Comparison of ENCODE assay signal across 1 mouse cellular context in genomic region chr4:152292102-152292765, GRCm38 (mm10).
TF ChIP-seq lines count a peak whose summit lies in the region.

No protein-coding gene starts in this region.

TF ChIP-seq in myocyte, 11 proteins besides CTCF, POLR2A, EP300 and RAD21 (continued from another document):
- TF ChIP-seq REST (IDR thresholded peaks at IDR 0.05; ENCODE audit: insufficient read depth, insufficient read length), result no peak
- TF ChIP-seq E2F4 (IDR thresholded peaks at IDR 0.05; ENCODE audit: insufficient read depth), result no peak
- TF ChIP-seq TCF12 (IDR thresholded peaks at IDR 0.05; ENCODE audit: insufficient read depth, poor library complexity, severe bottlenecking), result no peak
- TF ChIP-seq MYOD1 (IDR thresholded peaks at IDR 0.05; ENCODE audit: control insufficient read depth in 1 of 3, insufficient read length in 2 of 3, low read depth in 2 of 3), result no peak
- no peak for TF ChIP-seq SRF (IDR thresholded peaks at IDR 0.05; ENCODE audit: control insufficient read depth, insufficient read length, low read depth)
- no peak for TF ChIP-seq MAX (IDR thresholded peaks at IDR 0.05; ENCODE audit: low read depth)
TF ChIP-seq in myocyte: peak in this region for 0.
